Mouse (Mus musculus): ENCODE data around the gene Nfic. TPM values are rescaled to one million over a fixed set of nuclear protein-coding genes. Genes with fewer than 3 reads are reported as not detected.

Gene Nfic
- total RNA-seq, 2 experiments from 2014 or later, result 59.5 to 66.8 TPM

GRCm38 (mm10) chr10:81486496-81486895 lies 31.1 kb upstream of the Nfic start:
- DNase-seq (ENCODE audit: extremely low spot score in 1 of 2, low spot score in 1 of 2), result no peak

GRCm38 (mm10) chr10:81485479-81486018 lies 30.1 kb upstream of the Nfic start:
- DNase-seq (ENCODE audit: extremely low spot score in 1 of 2, low spot score in 1 of 2), result no peak

DNA sequence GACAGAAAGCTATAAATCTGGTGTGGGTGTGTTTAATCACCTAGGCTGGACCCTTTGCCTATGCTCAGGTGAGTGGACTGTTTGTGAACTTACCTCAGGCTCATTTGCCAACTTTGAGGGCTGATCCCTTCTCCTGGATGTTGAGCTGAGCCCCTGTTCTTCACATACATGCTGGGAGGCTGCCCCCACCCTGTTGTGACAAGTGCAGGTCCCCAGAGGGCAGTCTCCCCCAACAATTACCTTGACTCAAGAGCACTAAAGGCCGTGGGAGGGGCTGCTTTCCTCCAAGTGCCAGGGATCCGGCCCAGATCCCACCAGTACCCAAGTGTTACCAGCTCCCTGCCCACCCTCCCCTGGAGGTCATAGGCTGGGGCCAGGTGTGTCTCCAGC lies 29.6 kb upstream of the Nfic start:
- DNase-seq (ENCODE audit: extremely low spot score in 1 of 2, low spot score in 1 of 2), result no peak

DNA sequence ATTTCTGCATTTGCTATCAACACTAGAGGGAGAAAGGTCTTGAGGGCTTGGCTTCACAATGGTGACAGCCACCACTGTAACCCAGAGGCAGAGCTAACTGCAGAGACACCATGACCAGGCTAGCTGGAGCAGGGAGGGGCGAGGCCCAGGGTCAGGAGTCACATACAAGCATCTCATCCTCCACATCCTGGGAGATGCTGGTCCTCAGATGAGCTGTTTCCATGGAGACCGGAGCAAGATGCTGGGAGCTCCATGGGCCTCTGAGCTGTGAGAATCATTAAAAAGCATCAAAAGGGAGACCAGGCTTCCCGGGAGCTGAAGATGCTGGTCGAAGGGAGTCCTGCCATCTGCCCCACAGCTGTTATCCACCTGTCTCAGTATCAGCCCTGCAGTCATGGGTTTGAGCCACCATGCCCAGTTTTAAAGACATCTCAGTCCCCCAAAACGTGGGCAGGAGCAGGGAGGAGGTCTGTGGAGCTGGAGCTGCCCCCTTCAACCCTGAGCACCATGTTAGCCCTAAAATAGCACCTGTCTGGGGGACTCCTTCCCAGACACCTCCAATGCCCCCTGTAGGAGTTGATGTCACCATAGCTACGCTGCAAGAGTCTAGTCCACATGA lies 29.1 kb upstream of the Nfic start:
- DNase-seq (ENCODE audit: extremely low spot score in 1 of 2, low spot score in 1 of 2), result no peak

DNA sequence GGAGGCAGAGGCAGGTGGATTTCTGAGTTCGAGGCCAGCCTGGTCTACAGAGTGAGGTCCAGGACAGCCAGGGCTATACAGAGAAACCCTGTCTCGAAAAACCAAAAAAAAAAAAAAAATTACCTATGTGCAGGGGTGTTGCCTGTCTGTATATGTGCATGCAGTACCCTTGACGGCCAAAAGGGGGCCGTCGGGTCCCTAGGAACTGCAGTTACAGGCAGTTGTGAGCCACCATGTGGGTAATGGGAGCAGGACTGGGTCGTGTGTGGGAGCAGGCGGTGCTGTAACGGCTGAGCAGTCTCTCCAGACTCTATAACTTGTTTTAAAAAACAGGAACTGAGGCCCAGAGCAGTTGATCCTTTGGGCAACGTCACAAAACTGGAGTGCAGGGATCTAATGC lies 28.5 kb upstream of the Nfic start:
- DNase-seq (ENCODE audit: extremely low spot score in 1 of 2, low spot score in 1 of 2), result no peak

DNA sequence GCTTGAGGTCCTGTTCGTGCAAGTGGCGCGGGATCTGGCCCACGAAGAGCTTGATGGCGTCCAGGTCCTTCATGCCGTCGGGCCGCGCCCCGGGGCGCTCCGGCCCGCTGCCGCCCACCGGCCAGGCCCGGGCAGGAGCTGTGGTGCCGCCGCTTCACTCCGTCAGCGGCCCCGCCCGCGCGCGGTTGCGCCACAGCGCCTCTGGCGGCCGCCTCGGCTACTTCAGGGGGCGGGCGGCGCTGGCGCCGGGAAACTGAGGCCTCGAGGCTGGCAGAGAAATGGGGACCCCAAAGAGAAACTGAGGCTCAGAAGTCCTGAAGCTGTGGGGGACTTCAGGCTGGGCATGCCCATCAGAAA lies 27.1 kb upstream of the Nfic start, which contains the start of gene Celf5:
Celf5 (minus strand) TSS at position 177 of the 357 bp plus-strand sequence.
- DNase-seq (ENCODE audit: extremely low spot score in 1 of 2, low spot score in 1 of 2), result peak; percentile 72 to 74

DNA sequence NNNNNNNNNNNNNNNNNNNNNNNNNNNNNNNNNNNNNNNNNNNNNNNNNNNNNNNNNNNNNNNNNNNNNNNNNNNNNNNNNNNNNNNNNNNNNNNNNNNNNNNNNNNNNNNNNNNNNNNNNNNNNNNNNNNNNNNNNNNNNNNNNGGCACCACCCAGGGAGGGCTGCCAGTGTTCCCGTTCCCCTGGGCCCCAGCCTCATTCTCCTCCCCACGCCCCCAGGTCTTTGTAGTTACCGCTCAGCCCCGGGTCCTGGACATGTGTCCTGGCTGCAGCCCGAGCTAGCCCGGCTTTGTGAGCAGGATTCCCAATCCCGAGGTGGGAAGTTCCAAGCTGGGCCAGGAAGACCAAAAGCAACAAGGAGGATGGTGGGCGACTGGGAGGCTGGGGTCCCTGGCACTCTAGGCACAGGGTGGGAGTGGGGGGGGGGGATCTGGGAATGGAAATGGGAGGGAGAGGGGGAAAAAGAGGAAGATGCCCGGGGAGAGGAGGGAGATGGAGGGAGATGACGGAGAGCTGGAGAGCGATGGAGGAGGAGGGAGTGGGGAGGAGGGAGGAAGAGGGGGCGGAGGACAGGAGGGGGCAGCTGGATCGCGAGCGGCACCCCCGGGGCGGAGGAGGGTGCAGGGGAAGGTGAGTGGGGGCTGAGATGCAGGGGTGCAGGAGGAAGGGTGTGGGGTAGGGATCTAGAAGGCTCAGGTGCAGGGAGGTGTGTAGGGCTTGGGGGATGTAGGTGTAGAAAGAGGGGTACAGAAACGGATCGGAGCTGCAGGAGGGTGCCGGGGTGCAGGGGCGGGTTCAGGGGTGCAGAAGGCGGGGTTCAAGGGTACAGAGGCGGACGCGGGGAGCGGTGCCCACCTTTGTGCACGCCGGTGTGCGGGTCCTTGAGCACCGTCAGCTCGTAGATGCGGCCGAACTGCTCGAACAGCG lies 26.4 kb upstream of the Nfic start:
- no peak for DNase-seq (ENCODE audit: extremely low spot score in 1 of 2, low spot score in 1 of 2)

DNA sequence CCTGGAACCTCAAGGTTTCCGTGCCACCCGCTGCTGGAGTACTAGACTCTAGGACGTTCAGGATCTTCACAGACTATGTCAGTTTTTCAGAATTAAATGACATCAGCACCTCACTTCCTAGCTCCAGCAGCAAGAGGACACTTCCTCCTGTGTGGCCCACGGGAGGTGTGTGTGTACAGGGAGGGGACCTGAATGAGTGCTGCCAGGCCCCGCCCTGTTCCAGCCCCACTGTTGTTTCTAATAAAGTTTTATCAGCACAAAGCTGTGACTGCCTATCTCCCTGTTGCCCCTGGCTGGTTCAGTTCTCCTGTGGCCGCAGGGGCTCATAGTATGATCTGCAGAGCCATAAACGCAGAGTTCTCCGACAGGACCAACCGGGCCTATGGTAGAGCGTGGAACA lies 19.0 kb upstream of the Nfic start:
- no peak for DNase-seq (ENCODE audit: extremely low spot score in 1 of 2, low spot score in 1 of 2)

- DNase-seq (ENCODE audit: extremely low spot score in 1 of 2, low spot score in 1 of 2), result peak in 1 of 2 experiments; percentile 71
Observed at GRCm38 (mm10) chr10:81473003-81473451, 17.6 kb upstream of the Nfic start.

DNA sequence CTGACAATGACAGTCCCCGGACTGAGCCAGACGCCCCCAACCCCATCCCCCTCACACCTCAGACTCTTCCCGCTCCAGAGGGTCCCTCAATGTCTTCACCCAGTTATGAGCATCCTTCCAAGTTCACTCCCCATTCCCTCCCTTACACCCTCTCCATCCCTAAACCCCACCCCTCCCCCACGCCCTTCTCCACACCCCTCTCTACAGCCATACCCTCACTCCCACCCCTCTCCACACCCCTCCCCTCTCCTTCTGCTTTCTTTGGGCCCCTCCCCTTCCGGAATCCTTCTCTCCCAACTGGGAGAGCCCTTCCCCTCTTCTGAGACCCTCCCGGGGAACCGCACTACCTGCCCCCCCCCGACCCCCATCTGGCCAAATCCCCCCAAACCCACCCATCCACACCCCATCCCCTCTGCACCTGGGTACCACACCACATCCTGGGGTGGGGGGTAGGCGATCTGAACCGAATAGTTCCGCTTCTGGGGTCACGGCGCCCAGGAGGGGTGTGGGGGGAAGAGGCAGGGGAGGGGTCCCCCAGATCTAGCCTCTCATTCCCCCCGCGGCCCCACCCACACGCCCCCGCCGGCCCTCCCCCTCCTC lies 17.1 kb upstream of the Nfic start:
- no peak for DNase-seq (ENCODE audit: extremely low spot score in 1 of 2, low spot score in 1 of 2)

GRCm38 (mm10) chr10:81470454-81470853 lies 15.0 kb upstream of the Nfic start:
- no peak for DNase-seq (ENCODE audit: extremely low spot score in 1 of 2, low spot score in 1 of 2)

DNA sequence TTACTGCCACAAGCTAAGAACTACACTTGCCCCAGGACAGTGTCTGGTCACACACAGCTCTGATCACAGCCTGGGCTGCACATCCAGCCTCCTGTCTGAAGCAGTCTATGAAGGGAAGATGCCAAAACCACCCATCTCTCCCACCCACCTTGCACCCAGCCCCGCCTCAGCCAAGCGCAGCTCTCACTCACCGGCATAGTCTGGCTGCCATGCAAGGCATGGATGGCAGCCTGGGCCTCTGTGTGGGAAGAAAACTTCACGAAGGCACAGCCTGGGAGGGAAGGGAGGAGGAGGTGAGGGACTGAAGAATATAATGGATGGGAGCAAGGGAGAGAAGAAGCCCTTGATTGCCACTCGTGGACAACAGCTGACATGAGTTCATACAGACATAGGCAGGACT lies 13.8 kb upstream of the Nfic start:
- DNase-seq (ENCODE audit: extremely low spot score in 1 of 2, low spot score in 1 of 2), result no peak

DNA sequence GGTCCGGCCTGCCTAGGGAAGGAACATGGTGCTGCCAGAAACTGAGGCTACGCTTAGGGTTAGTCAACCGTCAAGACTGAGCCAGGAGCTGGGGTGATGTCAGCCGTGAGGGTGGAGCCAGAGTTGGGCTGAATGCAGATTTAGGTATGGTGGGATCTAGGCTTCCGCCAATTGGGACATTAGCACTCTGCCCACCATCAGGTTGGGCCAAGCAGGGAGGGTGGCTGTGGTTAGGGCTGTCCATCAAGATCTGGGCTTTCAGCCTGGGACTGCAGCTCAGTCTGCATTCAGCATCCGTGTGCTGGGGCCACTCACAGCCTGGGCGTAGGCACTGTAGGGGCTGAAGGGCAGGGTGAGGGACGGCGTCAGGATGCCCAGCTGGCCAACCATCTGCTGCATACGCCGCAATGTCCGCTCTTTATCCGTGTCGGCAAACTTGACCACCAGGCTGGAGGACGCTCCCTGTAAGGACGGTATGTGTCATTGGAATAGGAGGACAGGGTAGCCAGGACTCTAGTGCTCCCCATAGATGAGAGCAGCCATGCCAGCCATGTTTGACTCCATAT lies 12.3 kb upstream of the Nfic start:
- peak in 1 of 2 experiments; percentile 5 for DNase-seq (ENCODE audit: extremely low spot score in 1 of 2, low spot score in 1 of 2)

DNA sequence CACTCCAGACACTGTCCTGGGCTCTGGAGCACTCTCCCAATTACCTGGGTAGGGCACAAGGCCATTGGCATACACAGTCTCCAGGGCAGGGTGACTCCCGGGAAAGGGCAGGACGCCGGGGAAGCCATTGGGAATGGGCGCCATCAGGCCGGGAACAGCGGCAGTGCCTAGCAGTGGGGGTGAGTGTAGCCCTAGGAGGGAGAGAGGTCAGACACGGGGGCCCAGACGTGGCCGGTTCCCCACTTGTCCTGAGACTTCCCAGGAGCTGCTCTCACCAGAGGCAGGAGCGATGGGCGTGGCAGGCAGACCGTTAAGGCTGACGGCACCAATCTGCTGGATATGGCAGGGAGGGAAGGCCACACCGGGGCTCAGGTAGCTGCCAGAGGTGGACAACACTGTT lies 11.4 kb upstream of the Nfic start:
- peak in 1 of 2 experiments; percentile 3 for DNase-seq (ENCODE audit: extremely low spot score in 1 of 2, low spot score in 1 of 2)

DNA sequence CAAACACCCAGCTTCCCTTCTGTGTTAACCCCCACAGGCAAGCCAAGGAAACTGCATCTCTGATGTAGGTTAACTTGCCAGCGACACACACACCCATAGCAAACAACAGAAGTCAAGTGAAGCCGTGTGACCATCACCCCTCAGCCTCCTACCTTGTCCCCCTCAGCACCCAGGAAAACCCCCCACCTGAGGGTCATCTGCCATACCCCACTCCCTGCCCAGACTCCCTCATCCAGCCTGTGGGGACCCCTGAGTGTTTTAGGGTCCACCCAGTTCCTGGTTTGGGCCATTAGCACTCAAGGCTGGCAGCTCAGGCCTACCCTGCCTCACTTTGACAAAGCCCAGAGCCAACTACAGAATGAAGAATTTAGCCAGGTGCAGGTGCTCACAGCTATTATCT lies 10.6 kb upstream of the Nfic start:
- no peak for DNase-seq (ENCODE audit: extremely low spot score in 1 of 2, low spot score in 1 of 2)

GRCm38 (mm10) chr10:81465265-81465645 lies 9.8 kb upstream of the Nfic start:
- peak; percentile 6 to 9 for DNase-seq (ENCODE audit: extremely low spot score in 1 of 2, low spot score in 1 of 2)

DNA sequence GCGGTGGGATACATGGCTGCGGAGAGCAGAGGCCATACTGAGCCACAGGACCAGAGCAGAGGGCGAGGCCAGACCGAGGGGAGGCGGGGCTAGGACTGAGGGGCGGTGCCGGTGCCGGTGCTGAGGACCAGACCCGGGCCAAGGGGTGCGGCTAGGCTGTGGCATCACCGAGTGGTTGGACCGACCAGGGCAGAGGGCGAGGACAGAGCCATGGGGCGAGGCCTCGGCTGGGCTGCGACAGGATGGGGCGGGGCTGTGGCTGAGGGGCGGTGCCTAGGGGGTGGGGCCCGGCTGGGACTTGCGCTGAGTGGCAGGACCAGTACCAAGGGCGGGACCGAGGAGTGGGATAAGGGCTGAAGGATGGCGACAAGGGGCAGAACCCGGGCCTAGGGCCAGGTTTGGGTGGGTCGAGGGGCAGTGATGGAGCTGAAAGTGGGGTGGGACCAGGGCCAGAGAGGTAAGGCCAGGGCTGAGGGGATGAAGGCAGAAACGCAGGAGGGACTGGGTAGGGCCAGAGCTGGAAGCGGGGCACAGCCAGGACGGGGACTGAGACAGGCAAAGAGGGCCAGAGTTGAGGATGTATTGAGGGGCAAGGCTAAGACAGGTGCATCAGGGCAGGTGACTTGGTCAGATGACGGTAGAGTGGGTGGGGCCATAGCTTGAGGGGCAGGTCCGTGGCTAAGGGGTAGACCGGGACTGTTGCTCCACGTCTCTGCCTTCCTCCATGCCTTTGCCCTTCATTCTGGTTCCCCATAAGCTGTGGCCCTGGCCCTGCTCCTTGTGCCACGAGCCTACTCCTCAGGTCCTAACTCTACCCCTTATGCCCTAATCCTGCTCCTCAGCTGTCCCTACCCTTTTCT lies 9.2 kb upstream of the Nfic start:
- DNase-seq (ENCODE audit: extremely low spot score in 1 of 2, low spot score in 1 of 2), result peak; percentile 15 to 25

GRCm38 (mm10) chr10:81463531-81463930 lies 8.1 kb upstream of the Nfic start:
- peak; percentile 2 to 8 for DNase-seq (ENCODE audit: extremely low spot score in 1 of 2, low spot score in 1 of 2)

DNA sequence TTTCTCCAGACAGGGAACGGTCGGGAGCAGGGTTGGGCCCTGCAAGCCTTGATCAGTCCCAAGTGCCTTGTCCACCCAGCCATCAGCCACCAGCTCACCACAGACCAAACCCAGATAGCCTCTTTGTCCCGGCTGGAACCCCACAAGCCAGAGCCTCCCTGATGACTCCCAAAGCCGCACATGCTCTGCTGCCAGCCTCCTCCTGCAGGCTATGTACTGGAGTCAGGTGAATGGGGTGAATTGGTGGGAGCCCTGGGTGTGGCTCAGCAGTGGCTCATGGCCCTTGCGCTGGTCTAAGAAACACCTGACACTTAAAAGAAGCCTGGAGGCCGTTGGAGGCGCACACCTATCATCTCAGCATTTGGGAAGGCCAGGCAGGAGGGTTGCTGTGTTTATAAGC lies 7.5 kb upstream of the Nfic start:
- DNase-seq (ENCODE audit: extremely low spot score in 1 of 2, low spot score in 1 of 2), result peak; percentile 6 to 13

DNA sequence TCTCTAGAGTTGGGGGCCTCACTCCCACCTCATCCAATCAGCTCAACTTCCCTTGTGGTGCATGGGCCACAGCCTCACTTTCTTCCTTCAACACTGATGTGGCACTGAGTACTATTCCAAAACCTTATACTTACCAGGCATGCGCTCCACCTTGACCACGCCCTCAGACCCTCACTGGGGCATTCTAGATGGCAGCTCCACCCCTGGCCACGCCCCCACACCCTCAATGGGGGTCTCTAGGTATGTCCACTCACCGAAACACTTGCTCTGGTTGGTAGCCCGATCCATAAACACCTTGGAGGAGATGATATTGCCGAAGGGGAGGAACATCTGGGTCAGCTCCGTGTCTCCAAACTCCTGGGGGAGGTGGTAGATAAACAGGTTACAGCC lies 7.0 kb upstream of the Nfic start:
- peak; percentile 2 to 8 for DNase-seq (ENCODE audit: extremely low spot score in 1 of 2, low spot score in 1 of 2)
